Mouse (Mus musculus): Measurements from ENCODE around the gene Apol7b. TPM values are rescaled to one million over a fixed set of nuclear protein-coding genes. Genes with fewer than 3 reads are reported as not detected.
"Not testable (repeated sequence)": the region's sequence is repeated elsewhere in the genome, so short reads cannot be mapped to it uniquely, and the experiment has no call there.

The Apol7b gene
- polyA plus RNA-seq (2015; fragmentation: Nextera tagmentation; extraction: Ambion mirVana): 0.28 TPM in 1 of 2 replicates, not detected in the other

DNA sequence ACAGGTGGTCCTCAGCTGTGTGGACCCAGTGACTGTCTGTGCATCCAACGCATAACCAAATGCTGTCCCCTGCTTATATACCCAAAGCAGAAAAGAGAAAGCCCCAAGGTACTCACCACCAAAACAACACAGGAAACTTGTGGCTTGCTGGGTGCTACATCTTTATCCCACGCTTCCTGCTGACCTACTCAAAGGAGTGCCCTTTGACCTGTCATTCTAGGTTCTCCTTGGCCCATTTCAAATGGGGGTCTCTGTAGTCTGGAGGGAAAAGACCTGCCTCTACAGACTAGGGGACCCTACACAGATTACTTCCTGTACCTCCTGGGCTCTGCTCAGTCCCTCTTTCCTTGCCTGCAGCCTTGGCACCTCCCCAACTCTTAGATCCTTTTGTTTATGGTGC lies at the start of gene Apol7b:
Apol7b (minus strand) TSS at position 101 of the 400 bp plus-strand sequence.
- not testable (repeated sequence) for H3K4me3 ChIP-seq (ENCODE audit: low read length); H3K9ac ChIP-seq (ENCODE audit: low read depth, low read length); H3K4me1 ChIP-seq (ENCODE audit: control insufficient read depth, insufficient read depth, low read length); H3K36me3 ChIP-seq (ENCODE audit: control insufficient read depth, insufficient read depth, low read length); H3K9me3 ChIP-seq (ENCODE audit: control insufficient read depth, low read length); H3K27ac ChIP-seq (ENCODE audit: low read length); H3K4me2 ChIP-seq (ENCODE audit: low read depth, low read length); H3K27me3 ChIP-seq (replicated peaks; ENCODE audit: control insufficient read depth, insufficient read depth, low read length); ATAC-seq
- WGBS: 94% methylated on average over 2 of the region's 2 CpGs

DNA sequence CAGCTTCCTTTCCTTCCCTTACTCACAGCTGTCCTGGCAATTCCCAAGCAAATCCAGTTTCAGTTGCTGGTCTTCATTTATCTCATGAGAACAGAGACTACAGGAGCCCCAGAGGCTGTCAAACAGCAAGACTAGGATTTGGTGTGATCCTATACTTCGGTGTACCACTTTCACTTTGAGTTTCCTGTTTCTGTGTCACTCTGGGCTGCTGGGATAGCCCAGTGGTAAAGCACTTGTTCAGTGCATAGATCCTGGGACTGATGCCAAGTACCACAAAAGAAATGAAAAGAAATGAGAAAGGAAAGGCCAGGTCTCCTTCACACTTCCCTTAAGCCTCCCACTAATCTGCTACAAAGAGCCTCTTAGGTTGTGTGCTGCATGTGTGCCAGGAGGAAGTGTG lies 47.4 kb upstream of the Apol7b start:
- not testable (repeated sequence) for H3K4me3 ChIP-seq (ENCODE audit: low read length); H3K27ac ChIP-seq (ENCODE audit: low read length); H3K9me3 ChIP-seq (ENCODE audit: control insufficient read depth, low read length); H3K9ac ChIP-seq (ENCODE audit: low read depth, low read length); H3K4me2 ChIP-seq (ENCODE audit: low read depth, low read length); H3K4me1 ChIP-seq (ENCODE audit: control insufficient read depth, insufficient read depth, low read length); H3K36me3 ChIP-seq (ENCODE audit: control insufficient read depth, insufficient read depth, low read length); ATAC-seq; H3K27me3 ChIP-seq (replicated peaks; ENCODE audit: control insufficient read depth, insufficient read depth, low read length)
- WGBS: 62% methylated on average over 1 of the region's 1 CpGs

DNA sequence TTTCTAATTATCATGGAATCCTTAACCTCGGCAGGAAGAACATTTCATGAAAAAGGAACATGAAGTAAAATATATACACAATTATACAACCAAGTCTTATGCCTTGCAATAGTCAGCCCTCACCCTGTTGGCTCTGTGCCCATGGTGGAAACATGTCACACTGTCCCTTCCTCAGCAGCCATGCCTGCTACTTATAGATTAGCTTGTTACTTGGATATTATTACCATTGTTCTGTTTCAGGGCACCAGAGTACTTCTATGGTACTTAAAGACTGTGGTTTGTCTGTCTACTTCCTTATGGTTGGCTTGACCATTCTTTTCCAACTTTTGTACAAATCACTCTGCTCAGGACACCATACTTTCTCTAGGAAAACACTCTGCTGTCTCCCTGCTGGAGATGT lies 45.9 kb upstream of the Apol7b start:
- not testable (repeated sequence) for H3K36me3 ChIP-seq (ENCODE audit: control insufficient read depth, insufficient read depth, low read length); H3K4me2 ChIP-seq (ENCODE audit: low read depth, low read length); H3K27me3 ChIP-seq (replicated peaks; ENCODE audit: control insufficient read depth, insufficient read depth, low read length); H3K9me3 ChIP-seq (ENCODE audit: control insufficient read depth, low read length); ATAC-seq; H3K9ac ChIP-seq (ENCODE audit: low read depth, low read length); H3K4me3 ChIP-seq (ENCODE audit: low read length); H3K27ac ChIP-seq (ENCODE audit: low read length); H3K4me1 ChIP-seq (ENCODE audit: control insufficient read depth, insufficient read depth, low read length)
- WGBS: no CpG with 5 or more reads among the region's 1 CpGs

DNA sequence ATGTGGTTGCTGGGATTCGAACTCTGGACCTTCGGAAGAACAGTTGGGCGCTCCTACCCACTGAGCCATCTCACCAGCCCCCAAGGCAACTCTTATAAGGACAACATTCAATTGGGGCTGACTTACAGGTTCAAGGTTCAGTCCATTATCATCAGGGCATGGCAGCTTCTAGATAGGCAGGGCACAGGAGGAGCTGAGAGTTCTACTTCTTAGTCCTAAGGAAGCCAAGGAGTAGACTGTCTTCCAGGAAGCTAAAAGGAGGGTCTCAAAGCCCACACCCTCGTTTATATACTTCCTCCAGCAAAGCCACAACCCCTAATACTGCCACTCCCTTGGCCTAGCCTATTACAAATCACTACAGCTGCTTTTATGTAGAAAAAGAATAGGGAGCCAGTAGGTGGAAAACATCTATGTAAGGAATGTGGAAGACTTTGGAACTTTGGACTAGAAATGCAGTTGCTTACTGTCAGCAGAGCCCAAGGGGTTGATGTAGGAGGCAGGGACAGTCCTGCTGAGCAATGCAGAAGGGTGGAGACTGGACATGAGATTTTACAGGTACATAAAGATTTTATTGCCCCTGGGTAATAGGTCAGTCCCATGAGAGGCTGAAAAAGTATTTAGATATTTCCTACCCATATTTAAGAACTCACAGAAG lies 35.0 kb upstream of the Apol7b start:
- Histone ChIP-seq H3K9ac (ENCODE audit: low read depth, low read length) (no peak overlapping the region), H3K4me3 (ENCODE audit: low read length) (no peak overlapping the region), H3K4me1 (ENCODE audit: control insufficient read depth, insufficient read depth, low read length) (no peaks in the 10 kb centered on the region), H3K27ac (ENCODE audit: low read length) (peak overlapping the region; percentile 81), H3K4me2 (ENCODE audit: low read depth, low read length) (peak overlapping the region; percentile 26; the same call in 1 of the 2 replicates), H3K27me3 (replicated peaks; ENCODE audit: control insufficient read depth, insufficient read depth, low read length) (no peaks in the 10 kb centered on the region), H3K9me3 (ENCODE audit: control insufficient read depth, low read length) (no peaks in the 10 kb centered on the region), H3K36me3 (ENCODE audit: control insufficient read depth, insufficient read depth, low read length) (no peaks in the 10 kb centered on the region)
- 64% methylated on average over 4 of the region's 4 CpGs for WGBS
- peak; percentile 96 for ATAC-seq

DNA sequence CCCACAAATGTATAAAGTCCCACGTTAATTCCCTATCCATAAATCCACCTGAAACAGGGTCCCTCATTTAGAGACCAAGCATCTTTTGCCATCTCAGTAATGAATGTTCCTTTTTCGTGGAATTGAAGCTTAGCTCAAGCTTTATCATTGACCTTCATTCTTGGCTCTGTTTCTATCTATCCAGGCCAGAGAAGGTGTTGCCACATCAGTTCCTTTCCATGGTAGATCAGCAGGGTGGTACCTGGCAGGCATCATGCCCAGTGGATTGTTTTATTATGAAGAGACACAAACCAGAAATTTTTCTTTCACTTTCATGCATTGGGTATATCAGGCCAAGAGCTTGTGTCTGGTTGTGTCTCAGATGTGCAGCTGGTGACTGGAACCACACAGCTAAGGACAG lies 29.4 kb upstream of the Apol7b start, which contains the start of gene Apol10a:
Apol10a (plus strand) TSS at position 355 of the 400 bp plus-strand sequence.
- WGBS: 84% methylated on average over 2 of the region's 2 CpGs
- not testable (repeated sequence) for ATAC-seq; H3K36me3 ChIP-seq (ENCODE audit: control insufficient read depth, insufficient read depth, low read length)

DNA sequence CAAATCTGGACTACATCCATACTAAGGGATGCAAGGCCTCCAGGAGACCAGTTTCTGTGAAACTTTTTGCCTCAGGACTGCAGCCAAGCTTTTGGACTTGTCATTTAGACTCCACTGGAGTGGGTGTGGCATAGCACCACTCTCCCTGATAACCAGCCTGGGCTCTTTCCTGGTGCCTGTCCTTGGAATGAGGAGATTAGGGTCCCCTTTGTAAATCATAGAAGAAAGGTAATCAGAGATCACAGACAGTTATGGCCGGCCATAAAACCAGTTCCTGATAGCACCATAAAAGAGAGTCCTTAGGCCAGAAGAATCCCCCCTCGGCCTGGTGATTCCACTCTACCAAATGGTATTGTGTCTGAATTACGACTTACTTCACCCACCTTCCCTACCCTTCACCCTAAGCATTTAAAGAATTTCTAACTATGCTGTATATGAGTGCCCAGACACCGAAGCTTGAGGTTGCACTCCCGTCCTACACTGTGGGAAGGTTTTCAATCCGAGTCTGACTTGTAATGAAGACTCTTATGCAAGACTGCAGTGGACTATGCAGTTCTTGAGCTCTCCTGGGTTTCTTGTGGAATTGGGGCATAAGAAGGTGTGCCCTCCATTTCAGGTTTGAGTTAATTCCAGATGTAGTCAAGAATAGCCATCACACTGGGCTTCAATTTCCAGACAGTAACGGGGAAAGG lies 27.6 kb upstream of the Apol7b start:
- H3K4me3 ChIP-seq (ENCODE audit: low read length); H3K9ac ChIP-seq (ENCODE audit: low read depth, low read length); H3K36me3 ChIP-seq (ENCODE audit: control insufficient read depth, insufficient read depth, low read length); H3K4me2 ChIP-seq (ENCODE audit: low read depth, low read length); H3K4me1 ChIP-seq (ENCODE audit: control insufficient read depth, insufficient read depth, low read length); H3K9me3 ChIP-seq (ENCODE audit: control insufficient read depth, low read length); H3K27me3 ChIP-seq (replicated peaks; ENCODE audit: control insufficient read depth, insufficient read depth, low read length); H3K27ac ChIP-seq (ENCODE audit: low read length): not testable (repeated sequence)
- peak; percentile 95 for ATAC-seq
- 45% methylated on average over 7 of the region's 7 CpGs for WGBS

More for the DNA sequence above, 29.4 kb upstream of the Apol7b start, which contains the start of gene Apol10a:
- not testable (repeated sequence) for H3K27ac ChIP-seq (ENCODE audit: low read length); H3K27me3 ChIP-seq (replicated peaks; ENCODE audit: control insufficient read depth, insufficient read depth, low read length); H3K4me1 ChIP-seq (ENCODE audit: control insufficient read depth, insufficient read depth, low read length); H3K4me2 ChIP-seq (ENCODE audit: low read depth, low read length); H3K9ac ChIP-seq (ENCODE audit: low read depth, low read length); H3K9me3 ChIP-seq (ENCODE audit: control insufficient read depth, low read length); H3K4me3 ChIP-seq (ENCODE audit: low read length)

DNA sequence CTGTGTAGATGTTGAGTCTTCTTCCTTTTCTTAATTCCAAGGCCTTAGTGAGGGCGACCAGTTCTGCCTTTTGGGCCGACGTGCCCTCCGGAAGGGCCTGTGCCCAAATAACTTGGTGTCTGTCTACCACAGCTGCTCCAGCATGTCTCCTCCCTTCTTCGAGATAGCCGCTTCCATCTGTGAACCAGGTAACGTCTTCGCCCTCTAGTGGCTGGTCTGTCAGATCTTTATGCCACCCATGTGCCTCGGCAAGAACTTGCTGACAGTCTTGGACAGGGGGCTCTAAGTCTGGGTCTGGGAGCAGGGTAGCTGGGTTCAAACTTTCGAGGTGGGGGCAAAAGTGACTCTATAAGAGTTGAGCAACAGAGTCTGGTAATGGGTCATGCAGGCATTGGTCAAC lies 2.6 kb upstream of the Apol7b start:
- H3K4me1 ChIP-seq (ENCODE audit: control insufficient read depth, insufficient read depth, low read length); H3K36me3 ChIP-seq (ENCODE audit: control insufficient read depth, insufficient read depth, low read length); H3K4me3 ChIP-seq (ENCODE audit: low read length); H3K4me2 ChIP-seq (ENCODE audit: low read depth, low read length); ATAC-seq; H3K27me3 ChIP-seq (replicated peaks; ENCODE audit: control insufficient read depth, insufficient read depth, low read length); H3K27ac ChIP-seq (ENCODE audit: low read length); H3K9me3 ChIP-seq (ENCODE audit: control insufficient read depth, low read length); H3K9ac ChIP-seq (ENCODE audit: low read depth, low read length): not testable (repeated sequence)
- WGBS: 52% methylated on average over 10 of the region's 10 CpGs

DNA sequence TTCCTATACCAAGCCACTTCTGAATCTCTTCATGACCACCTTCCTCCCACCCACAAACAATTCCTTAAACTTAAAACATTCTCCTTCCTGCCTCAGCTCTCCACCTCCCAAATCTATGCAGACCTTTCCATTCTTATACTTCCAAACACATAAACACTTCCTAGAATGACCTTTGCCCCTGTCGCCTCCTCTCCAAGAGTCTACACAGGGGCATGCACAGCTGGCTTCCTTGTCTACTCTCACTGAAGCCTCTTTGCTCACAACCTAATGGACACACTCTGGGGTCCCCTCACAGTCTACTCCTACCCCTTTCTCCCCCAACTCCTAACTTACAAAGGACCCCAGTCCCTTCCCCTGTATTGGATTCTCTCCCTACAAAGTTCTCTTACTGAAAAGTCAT lies 1.6 kb downstream of the Apol7b start:
- H3K4me2 ChIP-seq (ENCODE audit: low read depth, low read length); H3K4me1 ChIP-seq (ENCODE audit: control insufficient read depth, insufficient read depth, low read length); H3K4me3 ChIP-seq (ENCODE audit: low read length); H3K9ac ChIP-seq (ENCODE audit: low read depth, low read length); H3K27ac ChIP-seq (ENCODE audit: low read length); H3K36me3 ChIP-seq (ENCODE audit: control insufficient read depth, insufficient read depth, low read length); H3K9me3 ChIP-seq (ENCODE audit: control insufficient read depth, low read length); H3K27me3 ChIP-seq (replicated peaks; ENCODE audit: control insufficient read depth, insufficient read depth, low read length): not testable (repeated sequence)
- WGBS: 70% methylated on average over 1 of the region's 1 CpGs
- peak; percentile 70; the same call in 1 of the 2 replicates for ATAC-seq

DNA sequence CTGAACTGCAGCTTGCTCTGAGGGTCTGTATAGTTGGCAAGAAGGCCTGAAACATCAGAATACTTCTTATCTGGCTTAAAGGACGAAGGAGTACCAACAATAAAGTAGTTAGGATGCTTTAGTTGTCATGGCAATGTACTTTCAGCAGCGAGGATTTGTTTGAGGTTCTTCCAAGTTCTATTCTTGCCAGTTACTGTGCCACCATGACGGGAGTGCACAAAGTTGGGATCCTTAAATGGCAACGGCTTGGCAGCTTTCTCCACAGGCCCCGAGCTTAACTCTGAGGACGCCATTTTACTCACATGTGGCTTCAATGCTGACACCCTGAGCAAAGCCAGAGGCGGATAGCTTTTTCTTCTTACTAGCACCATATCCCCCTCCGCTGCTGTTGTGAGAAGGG lies 2.5 kb downstream of the Apol7b start:
- not testable (repeated sequence) for H3K4me1 ChIP-seq (ENCODE audit: control insufficient read depth, insufficient read depth, low read length); H3K4me3 ChIP-seq (ENCODE audit: low read length); ATAC-seq; H3K9ac ChIP-seq (ENCODE audit: low read depth, low read length); H3K36me3 ChIP-seq (ENCODE audit: control insufficient read depth, insufficient read depth, low read length); H3K9me3 ChIP-seq (ENCODE audit: control insufficient read depth, low read length); H3K27me3 ChIP-seq (replicated peaks; ENCODE audit: control insufficient read depth, insufficient read depth, low read length); H3K27ac ChIP-seq (ENCODE audit: low read length); H3K4me2 ChIP-seq (ENCODE audit: low read depth, low read length)
- WGBS: 81% methylated on average over 7 of the region's 8 CpGs

All from intestine, embryonic 16.5 days (tissue).